Mouse (Mus musculus) limb, embryonic 13.5 days (tissue): ENCODE measurements at regions not wholly inside any gene's neighbourhood (a gene's known extent, or its start where the extent isn't known, plus 50 kb on each side); places are given as distances from the start of the nearest gene placed in this dataset.

Experiments used
- ATAC-seq: fragments of 200-750 bp; cut with Nextera tagmentation; 2 replicates; pipeline ENCODE4 v1.8.0; 2017; ENCODE audit warnings: low read depth, moderate number of reproducible peaks, moderate TSS enrichment; ENCODE audit not compliant: low FRiP score
- H3K27ac ChIP-seq: fragments of 300-500 bp; sonication (generic); 2 replicates; pipeline ENCODE4 v1.5.1; 2015; ENCODE audit warnings: inconsistent platforms, mild to moderate bottlenecking, moderate library complexity
- H3K27me3 ChIP-seq: fragments of 300-500 bp; sonication (generic); 2 replicates; pipeline ENCODE4 v1.6.1; 2015; ENCODE audit warnings: mild to moderate bottlenecking, inconsistent platforms
- H3K36me3 ChIP-seq: fragments of 300-500 bp; sonication (generic); 2 replicates; pipeline ENCODE4 v1.6.1; 2015; ENCODE audit warnings: inconsistent platforms, mild to moderate bottlenecking, moderate library complexity
- H3K4me1 ChIP-seq: fragments of 300-500 bp; sonication (generic); 2 replicates; pipeline ENCODE4 v1.6.1; 2015; ENCODE audit warnings: inconsistent platforms
- H3K4me2 ChIP-seq: fragments of 300-500 bp; sonication (generic); replicated peaks from 2 replicates; pipeline ENCODE4 v1.6.1; 2015; ENCODE audit warnings: inconsistent platforms, mild to moderate bottlenecking, moderate library complexity
- H3K4me3 ChIP-seq: fragments of 300-500 bp; sonication (generic); 2 replicates; pipeline ENCODE4 v1.5.1; 2015; ENCODE audit warnings: moderate library complexity, mild to moderate bottlenecking, inconsistent platforms
- H3K9ac ChIP-seq: fragments of 300-500 bp; sonication (generic); 2 replicates; pipeline ENCODE4 v1.6.1; 2015; ENCODE audit warnings: mild to moderate bottlenecking, inconsistent platforms
- H3K9me3 ChIP-seq: fragments of 300-500 bp; sonication (generic); 2 replicates; pipeline ENCODE4 v1.6.1; 2016; ENCODE audit warnings: inconsistent platforms
- WGBS: fragments of 180-500 bp; shearing (Covaris S2); methylation state at CpG from one replicate; pipeline ENCODE4 v1.1.7; 2015; 5-methylcytosine and 5-hydroxymethylcytosine counted together

DNA sequence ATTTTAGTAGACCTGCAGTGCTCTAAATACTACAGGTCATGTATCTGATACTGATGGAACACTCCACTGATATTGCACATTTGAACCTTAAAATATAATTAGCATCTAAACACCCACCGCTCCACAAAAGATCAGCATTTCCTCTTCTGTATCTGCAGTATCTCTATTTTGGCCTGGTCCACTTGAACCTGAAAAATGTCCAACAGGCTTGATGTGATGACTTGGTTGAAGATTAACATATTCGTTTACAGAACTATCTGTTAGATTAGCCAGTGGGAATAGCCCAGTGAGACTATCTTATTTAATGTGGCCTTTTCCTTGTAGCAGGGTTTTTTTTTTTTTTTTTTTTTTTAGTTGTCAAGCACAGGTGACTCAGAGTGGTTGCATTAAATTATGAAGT, 434.4 kb upstream of the Adamts16 start:
- no peak for ATAC-seq
- no peak overlapping the region for H3K27ac ChIP-seq
- WGBS = 85% methylated on average over 2 of the region's 2 CpGs
- no peak overlapping the region for H3K9ac ChIP-seq
- H3K36me3 ChIP-seq = no peaks in the 10 kb centered on the region
- H3K9me3 ChIP-seq = no peaks in the 10 kb centered on the region
- no peak overlapping the region for H3K4me3 ChIP-seq
- no peak overlapping the region for H3K4me2 ChIP-seq
- H3K4me1 ChIP-seq = no peaks in the 10 kb centered on the region
- no peaks in the 10 kb centered on the region for H3K27me3 ChIP-seq

GRCm38 (mm10) chr13:71274139-71274538, 432.5 kb upstream of the Adamts16 start:
- H3K4me2 ChIP-seq = no peak overlapping the region
- no peak for ATAC-seq
- no peak overlapping the region for H3K4me3 ChIP-seq
- no peak overlapping the region for H3K9ac ChIP-seq
- no peaks in the 10 kb centered on the region for H3K27me3 ChIP-seq
- 0 out of 2 replicates have a peak, but pooled peaks cover 3% of the 10 kb centered on the region for H3K4me1 ChIP-seq
- no peaks in the 10 kb centered on the region for H3K36me3 ChIP-seq
- WGBS = 63% methylated on average over 3 of the region's 3 CpGs
- H3K9me3 ChIP-seq = no peaks in the 10 kb centered on the region
- H3K27ac ChIP-seq = no peak overlapping the region

GRCm38 (mm10) chr13:71273485-71273884, 431.9 kb upstream of the Adamts16 start:
- Histone ChIP-seq H3K36me3 (no peaks in the 10 kb centered on the region), H3K9me3 (no peaks in the 10 kb centered on the region), H3K4me1 (0 out of 2 replicates have a peak, but pooled peaks cover 3% of the 10 kb centered on the region), H3K4me2 (no peak overlapping the region), H3K4me3 (no peak overlapping the region), H3K9ac (no peak overlapping the region), H3K27me3 (no peaks in the 10 kb centered on the region), H3K27ac (no peak overlapping the region)
- ATAC-seq = no peak
- WGBS = 88% methylated on average over 5 of the region's 5 CpGs

DNA sequence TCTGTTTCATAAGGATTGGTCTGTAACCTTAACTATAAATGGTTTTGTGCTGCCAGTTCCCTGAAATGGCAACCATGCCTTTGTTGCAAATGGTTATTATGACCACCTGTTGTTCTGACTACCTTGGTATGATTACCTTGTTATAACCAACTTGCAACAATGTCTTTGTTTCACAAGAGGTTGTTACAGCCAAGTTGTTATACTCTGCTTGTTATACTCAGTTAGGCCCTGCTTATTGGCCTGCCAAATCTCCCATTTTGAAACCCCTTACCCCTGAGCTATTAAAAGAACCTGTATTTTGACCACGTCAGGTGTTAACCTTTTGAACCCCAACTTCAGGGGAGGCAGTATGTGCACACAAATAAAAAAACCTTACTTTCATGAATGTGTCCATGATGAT, 431.5 kb upstream of the Adamts16 start:
- WGBS = 50% methylated on average over 1 of the region's 1 CpGs
- Histone ChIP-seq H3K36me3 (no peaks in the 10 kb centered on the region), H3K27ac (no peak overlapping the region), H3K27me3 (no peaks in the 10 kb centered on the region), H3K4me2 (no peak overlapping the region), H3K4me3 (no peak overlapping the region), H3K9me3 (no peaks in the 10 kb centered on the region), H3K9ac (no peak overlapping the region), H3K4me1 (0 out of 2 replicates have a peak, but pooled peaks cover 3% of the 10 kb centered on the region)
- ATAC-seq = no peak

DNA sequence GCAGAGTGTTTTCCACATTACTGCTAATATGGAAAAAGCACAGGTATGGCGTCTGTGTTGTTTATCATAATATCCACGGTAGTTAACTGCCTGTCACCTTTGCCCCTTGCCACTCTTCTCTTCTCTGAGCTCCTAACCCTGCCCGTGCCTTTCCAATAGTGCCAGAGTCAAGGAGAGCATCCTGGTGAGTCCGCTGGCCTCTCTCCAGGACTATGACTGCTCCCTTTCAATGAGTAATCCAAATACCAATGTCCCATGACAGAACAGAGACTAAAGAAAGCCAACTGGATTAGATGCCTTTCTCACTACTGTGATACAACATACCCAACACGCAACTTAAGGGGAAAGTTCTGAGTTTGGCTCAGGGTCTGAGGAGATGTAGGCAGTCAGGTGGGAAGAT, 430.8 kb upstream of the Adamts16 start:
- Histone ChIP-seq H3K27me3 (no peaks in the 10 kb centered on the region), H3K36me3 (no peaks in the 10 kb centered on the region), H3K9ac (no peak overlapping the region), H3K4me2 (no peak overlapping the region), H3K9me3 (no peaks in the 10 kb centered on the region), H3K4me3 (no peak overlapping the region), H3K27ac (no peak overlapping the region), H3K4me1 (0 out of 2 replicates have a peak, but pooled peaks cover 3% of the 10 kb centered on the region)
- WGBS = 63% methylated on average over 5 of the region's 5 CpGs
- ATAC-seq = no peak

DNA sequence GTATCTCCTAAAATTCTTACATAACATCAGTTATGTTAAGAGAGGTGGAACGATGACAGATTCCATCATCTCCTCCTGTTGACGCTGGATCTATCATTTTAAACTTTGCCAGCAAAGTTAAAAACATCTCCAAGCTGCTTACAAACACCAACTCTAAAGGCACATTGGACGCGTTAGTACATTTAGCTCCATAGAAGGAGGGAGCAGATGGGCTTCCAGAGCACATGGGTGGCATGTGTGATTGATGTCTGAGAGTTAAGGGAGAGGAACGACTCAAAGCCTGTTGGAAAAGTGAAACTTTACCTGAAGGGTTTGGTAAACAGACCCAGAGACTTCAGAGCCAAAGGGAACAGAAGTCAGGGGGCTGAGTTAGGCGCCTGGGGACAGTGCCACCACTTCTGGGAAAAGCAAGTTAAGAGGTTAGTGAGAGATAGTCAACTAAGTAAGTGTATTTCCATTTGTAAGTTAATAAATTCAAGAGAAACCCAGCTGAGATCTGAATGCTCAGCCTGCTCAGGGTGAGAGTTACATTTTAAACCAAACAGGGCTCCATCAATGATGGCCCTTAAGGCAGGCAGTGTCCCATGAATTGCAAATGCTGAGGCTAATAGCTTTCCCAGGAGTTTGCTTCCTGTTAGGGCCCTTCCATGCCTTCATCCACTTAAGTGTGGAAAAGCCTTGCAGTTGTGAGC, 430.3 kb upstream of the Adamts16 start:
- H3K4me3 ChIP-seq = no peak overlapping the region
- ATAC-seq = no peak
- WGBS = 58% methylated on average over 6 of the region's 6 CpGs
- 0 out of 2 replicates have a peak, but pooled peaks cover 3% of the 10 kb centered on the region for H3K4me1 ChIP-seq
- no peaks in the 10 kb centered on the region for H3K27me3 ChIP-seq
- no peak overlapping the region for H3K4me2 ChIP-seq
- H3K9ac ChIP-seq = no peak overlapping the region
- no peak overlapping the region for H3K27ac ChIP-seq
- H3K9me3 ChIP-seq = no peaks in the 10 kb centered on the region
- no peaks in the 10 kb centered on the region for H3K36me3 ChIP-seq

DNA sequence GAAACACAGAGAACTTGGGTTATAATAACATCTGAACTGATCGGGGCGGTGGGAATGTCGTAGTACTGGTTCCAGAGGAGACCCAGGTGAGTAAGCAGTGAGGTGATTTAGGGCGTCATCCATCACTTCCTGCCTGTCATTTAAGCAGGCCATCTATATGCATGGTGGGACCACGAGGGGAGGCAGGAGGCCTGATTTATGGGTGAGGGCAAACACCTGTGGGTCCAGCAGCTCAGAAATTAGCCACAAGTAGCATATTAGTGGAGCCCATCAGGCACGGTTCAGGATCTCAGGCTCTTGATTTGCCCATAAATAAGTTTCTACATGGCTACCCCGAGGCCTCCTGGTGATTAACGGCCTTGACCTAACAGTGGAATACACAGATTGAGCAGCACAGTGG, 428.8 kb upstream of the Adamts16 start:
- no peak overlapping the region for H3K4me3 ChIP-seq
- 52% methylated on average over 8 of the region's 8 CpGs for WGBS
- no peak overlapping the region for H3K4me2 ChIP-seq
- no peak overlapping the region for H3K27ac ChIP-seq
- no peaks in the 10 kb centered on the region for H3K9me3 ChIP-seq
- H3K9ac ChIP-seq = no peak overlapping the region
- 0 out of 2 replicates have a peak, but pooled peaks cover 3% of the 10 kb centered on the region for H3K4me1 ChIP-seq
- no peaks in the 10 kb centered on the region for H3K27me3 ChIP-seq
- ATAC-seq = no peak
- no peaks in the 10 kb centered on the region for H3K36me3 ChIP-seq

DNA sequence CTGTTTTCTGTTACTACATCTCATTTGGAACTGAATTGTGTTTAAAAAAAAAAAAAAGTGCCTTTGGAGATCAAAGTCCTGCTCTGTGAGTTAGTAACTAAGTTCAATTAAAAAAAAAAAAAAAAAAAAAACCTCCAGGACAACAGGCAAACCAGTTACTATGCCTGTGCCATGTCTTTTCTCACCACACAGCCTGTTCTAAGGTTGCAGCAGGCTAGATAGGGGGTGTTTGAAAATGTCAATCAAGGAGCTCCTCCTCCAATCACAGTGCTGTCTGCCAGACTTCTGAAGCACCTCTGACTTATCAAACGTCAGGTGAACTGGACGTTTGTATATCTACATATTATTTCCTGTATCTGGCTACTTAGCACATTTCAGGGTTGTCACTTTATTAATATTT, 427.9 kb upstream of the Adamts16 start:
- H3K4me2 ChIP-seq = no peak overlapping the region
- no peaks in the 10 kb centered on the region for H3K9me3 ChIP-seq
- WGBS = 73% methylated on average over 2 of the region's 2 CpGs
- H3K4me1 ChIP-seq = 0 out of 2 replicates have a peak, but pooled peaks cover 3% of the 10 kb centered on the region
- no peak overlapping the region for H3K4me3 ChIP-seq
- H3K27ac ChIP-seq = no peak overlapping the region
- H3K36me3 ChIP-seq = no peaks in the 10 kb centered on the region
- H3K9ac ChIP-seq = no peak overlapping the region
- H3K27me3 ChIP-seq = no peaks in the 10 kb centered on the region
- no peak for ATAC-seq

GRCm38 (mm10) chr13:71263315-71263878, 421.8 kb upstream of the Adamts16 start:
- no peak for ATAC-seq
- 92% methylated on average over 16 of the region's 16 CpGs for WGBS
- Histone ChIP-seq H3K4me1 (no peaks in the 10 kb centered on the region), H3K9ac (no peak overlapping the region), H3K4me3 (no peak overlapping the region), H3K9me3 (no peaks in the 10 kb centered on the region), H3K27ac (no peak overlapping the region), H3K36me3 (no peaks in the 10 kb centered on the region), H3K27me3 (peaks cover 4% of the 10 kb centered on the region; the same call in 1 of the 2 replicates), H3K4me2 (no peak overlapping the region)

DNA sequence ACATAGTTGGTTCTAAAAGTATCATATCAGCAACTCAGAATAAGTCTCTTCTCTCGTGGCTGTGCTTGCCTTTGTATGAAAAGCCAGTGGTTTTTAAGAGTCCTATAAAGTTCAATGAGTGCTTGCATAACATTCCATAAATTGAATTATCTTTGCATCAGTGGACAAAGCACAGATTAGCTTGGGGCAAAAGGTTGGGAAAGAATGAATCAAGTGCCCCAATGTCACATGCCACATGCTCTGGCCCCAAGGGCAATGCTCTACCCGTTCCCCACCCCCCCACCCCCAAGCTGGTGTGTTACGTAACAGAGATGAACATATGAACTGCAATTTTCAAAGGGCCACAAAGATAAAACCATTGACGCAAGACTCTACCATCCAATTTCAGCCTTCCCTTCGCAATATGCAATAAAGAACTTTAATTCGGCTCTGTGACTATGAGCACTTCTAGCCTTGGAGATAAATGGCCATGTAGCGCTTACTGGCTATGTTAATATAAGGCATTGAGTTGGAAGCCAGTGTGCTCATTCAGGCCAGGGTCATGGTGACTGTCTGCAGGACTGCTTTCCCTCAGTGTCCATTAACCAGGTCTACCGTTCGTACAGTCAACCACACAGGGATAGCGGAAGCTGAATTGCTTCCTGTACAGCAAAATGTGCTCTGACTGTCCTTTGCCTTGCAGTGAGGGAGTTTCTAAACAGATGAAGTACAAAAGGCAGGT, 421.1 kb upstream of the Adamts16 start:
- no peak overlapping the region for H3K27ac ChIP-seq
- no peak overlapping the region for H3K4me3 ChIP-seq
- no peak for ATAC-seq
- H3K9me3 ChIP-seq = no peaks in the 10 kb centered on the region
- H3K9ac ChIP-seq = no peak overlapping the region
- H3K4me2 ChIP-seq = no peak overlapping the region
- H3K27me3 ChIP-seq = peaks cover 4% of the 10 kb centered on the region; the same call in 1 of the 2 replicates
- H3K36me3 ChIP-seq = no peaks in the 10 kb centered on the region
- H3K4me1 ChIP-seq = no peaks in the 10 kb centered on the region
- WGBS = 85% methylated on average over 10 of the region's 10 CpGs

- H3K9me3 ChIP-seq = no peaks in the 10 kb centered on the region
- WGBS = 89% methylated on average over 2 of the region's 2 CpGs
- H3K27ac ChIP-seq = no peak overlapping the region
- ATAC-seq = no peak
- no peaks in the 10 kb centered on the region for H3K27me3 ChIP-seq
- H3K9ac ChIP-seq = no peak overlapping the region
- H3K36me3 ChIP-seq = no peaks in the 10 kb centered on the region
- no peak overlapping the region for H3K4me2 ChIP-seq
- no peaks in the 10 kb centered on the region for H3K4me1 ChIP-seq
- H3K4me3 ChIP-seq = no peak overlapping the region
Measured at GRCm38 (mm10) chr13:71254016-71254415, 412.4 kb upstream of the Adamts16 start.

DNA sequence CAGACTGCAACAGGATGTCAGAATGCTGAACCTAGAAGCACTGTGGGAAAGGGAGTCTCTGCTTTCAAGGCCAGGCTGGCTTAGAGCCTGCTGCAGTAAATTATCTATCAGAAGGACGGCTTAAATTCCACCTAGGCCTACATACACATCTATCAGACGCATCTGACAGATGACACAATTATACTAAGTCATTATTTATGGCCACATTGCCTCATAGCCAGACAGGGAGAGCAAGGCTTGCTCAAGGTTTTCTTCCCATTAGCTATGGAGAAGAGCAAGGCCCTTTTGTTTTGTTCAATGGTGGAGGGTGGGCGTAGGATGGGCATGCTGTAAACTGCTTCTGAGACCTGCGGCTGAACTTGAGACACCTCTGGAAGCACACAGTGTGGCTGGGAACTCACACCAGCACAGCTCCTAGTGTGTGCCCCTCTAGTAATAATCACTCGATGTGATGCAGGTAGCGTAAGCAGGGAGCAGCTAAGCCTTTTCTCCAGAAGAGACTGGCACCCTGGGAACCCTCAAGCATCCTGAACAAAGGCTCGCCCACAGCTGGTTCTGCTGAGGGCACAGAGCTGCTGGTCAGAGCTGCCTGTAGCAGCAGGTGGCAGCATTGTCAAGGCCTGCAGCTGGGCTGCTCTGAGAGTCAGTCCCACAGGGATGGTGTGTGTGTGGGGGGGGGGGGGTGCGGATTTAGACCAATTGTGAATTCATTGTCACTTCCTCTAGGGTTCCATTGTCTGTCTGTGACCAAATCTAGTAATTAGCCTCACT, 406.8 kb upstream of the Adamts16 start:
- Histone ChIP-seq H3K4me2 (no peak overlapping the region), H3K27me3 (no peaks in the 10 kb centered on the region), H3K36me3 (no peaks in the 10 kb centered on the region), H3K9me3 (no peaks in the 10 kb centered on the region), H3K9ac (no peak overlapping the region), H3K4me3 (no peak overlapping the region), H3K27ac (no peak overlapping the region), H3K4me1 (no peaks in the 10 kb centered on the region)
- 56% methylated on average over 7 of the region's 8 CpGs for WGBS
- peak; percentile 15; the same call in 1 of the 2 replicates for ATAC-seq
